Mouse (Mus musculus) midbrain, embryonic 13.5 days (tissue): Measurements from ENCODE around the gene Hist1h4d. TPM values are rescaled to one million over a fixed set of nuclear protein-coding genes. Genes with fewer than 3 reads are reported as not detected.

Experiments used
- ATAC-seq: fragments of 200-750 bp; cut with Nextera tagmentation; 2 replicates; pipeline ENCODE4 v1.8.0; 2017; ENCODE audit warnings: mild to moderate bottlenecking, moderate TSS enrichment, moderate library complexity
- H3K27ac ChIP-seq: fragments of 300-500 bp; sonication (generic); 2 replicates; pipeline ENCODE4 v1.5.1; 2015; ENCODE audit warnings: inconsistent platforms, mild to moderate bottlenecking, moderate library complexity
- H3K27me3 ChIP-seq: fragments of 300-500 bp; sonication (generic); 2 replicates; pipeline ENCODE4 v1.6.1; 2015; ENCODE audit warnings: mild to moderate bottlenecking, inconsistent platforms
- H3K36me3 ChIP-seq: fragments of 300-500 bp; sonication (generic); 2 replicates; pipeline ENCODE4 v1.6.1; 2015; ENCODE audit warnings: mild to moderate bottlenecking, inconsistent platforms
- H3K4me1 ChIP-seq: fragments of 300-500 bp; sonication (generic); replicated peaks from 2 replicates; pipeline ENCODE4 v1.6.1; 2015; ENCODE audit warnings: inconsistent platforms
- H3K4me2 ChIP-seq: fragments of 300-500 bp; sonication (generic); replicated peaks from 2 replicates; pipeline ENCODE4 v1.6.1; 2015; ENCODE audit warnings: moderate library complexity, mild to moderate bottlenecking, inconsistent platforms
- H3K4me3 ChIP-seq: fragments of 300-500 bp; sonication (generic); replicated peaks from 2 replicates; pipeline ENCODE4 v1.5.1; 2015; ENCODE audit warnings: mild to moderate bottlenecking, inconsistent platforms
- H3K9ac ChIP-seq: fragments of 300-500 bp; sonication (generic); replicated peaks from 2 replicates; pipeline ENCODE4 v1.6.1; 2015; ENCODE audit warnings: mild to moderate bottlenecking, inconsistent platforms
- H3K9me3 ChIP-seq: fragments of 300-500 bp; sonication (generic); 2 replicates; pipeline ENCODE4 v1.6.1; 2016; ENCODE audit warnings: mild to moderate bottlenecking, inconsistent platforms
- WGBS: fragments of 180-500 bp; shearing (Covaris S2); methylation state at CpG from one replicate; pipeline ENCODE4 v1.1.7; 2015; 5-methylcytosine and 5-hydroxymethylcytosine counted together
- polyA plus RNA-seq: library from polyadenylated mRNA; unstranded; fragments of >200 nt; fragmentation: Nextera tagmentation; extraction: Ambion mirVana; gene quantifications from 2 replicates; pipeline ENCODE4 v1.2.1, GENCODE M21; 2015

Hist1h4d gene
- polyA plus RNA-seq, 1 experiment from 2014 or later = 84.0 TPM

DNA sequence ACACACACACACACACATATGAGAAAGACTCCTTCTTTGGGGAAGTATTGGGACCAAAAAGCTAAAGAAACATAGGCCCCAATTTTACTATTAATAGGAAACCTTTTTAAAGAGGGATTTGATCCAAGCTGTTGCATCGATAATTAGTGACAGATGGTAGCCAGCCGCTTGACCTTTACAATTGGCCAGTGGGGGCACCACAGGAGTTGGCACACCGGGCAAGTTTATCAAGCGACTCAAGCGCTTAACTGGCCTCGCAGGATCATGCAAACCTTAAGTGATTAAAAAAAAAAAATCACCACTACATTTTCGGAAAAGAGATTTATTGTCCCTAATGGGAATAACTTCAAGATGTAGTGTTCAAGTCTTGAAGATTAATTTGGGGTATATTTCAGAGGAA lies 11.2 kb downstream of the Hist1h4d start:
- Histone ChIP-seq H3K27me3 (no peaks in the 10 kb centered on the region), H3K4me3 (no peak overlapping the region), H3K36me3 (no peaks in the 10 kb centered on the region), H3K9ac (no peak overlapping the region), H3K9me3 (no peaks in the 10 kb centered on the region; the same call in 1 of the 2 replicates), H3K27ac (no peak overlapping the region), H3K4me1 (no peaks in the 10 kb centered on the region), H3K4me2 (no peak overlapping the region)
- ATAC-seq = no peak
- WGBS = 89% methylated on average over 7 of the region's 7 CpGs

DNA sequence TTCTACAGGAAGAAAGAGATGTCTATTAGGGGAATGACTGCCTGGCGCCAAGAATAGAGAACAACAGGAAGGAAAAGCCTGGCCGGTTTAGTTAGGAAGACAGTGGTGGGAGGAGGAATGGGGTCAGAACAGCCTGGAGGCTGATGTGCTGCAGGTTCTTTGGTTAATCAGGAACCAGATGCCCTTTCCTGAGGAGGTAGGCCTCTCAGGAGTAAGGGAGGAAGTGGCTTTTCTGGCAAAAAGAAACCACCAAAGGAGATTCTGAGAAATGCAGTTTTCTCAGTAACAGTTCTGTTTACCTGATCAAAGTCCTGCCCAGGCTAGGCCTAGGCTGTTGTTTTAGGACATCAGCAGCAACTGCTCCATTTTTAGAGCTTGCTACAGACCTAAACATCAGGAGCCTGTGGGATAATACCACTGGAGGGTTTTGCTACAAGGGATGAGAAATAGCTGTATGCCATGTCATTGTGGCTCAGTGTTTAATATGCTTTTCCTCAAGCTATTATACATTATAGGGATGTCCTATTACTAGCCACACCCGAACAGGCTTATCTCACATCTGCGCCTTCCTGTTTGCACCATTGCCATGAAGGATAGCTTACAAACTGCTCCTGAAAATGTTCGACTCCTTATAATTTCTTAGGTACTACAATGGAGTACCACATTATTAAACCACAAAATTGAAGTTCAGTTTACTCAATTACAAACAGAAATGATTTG lies 11.8 kb downstream of the Hist1h4d start:
- Histone ChIP-seq H3K4me3 (no peak overlapping the region), H3K4me1 (no peaks in the 10 kb centered on the region), H3K9me3 (no peaks in the 10 kb centered on the region; the same call in 1 of the 2 replicates), H3K4me2 (no peak overlapping the region), H3K27ac (no peak overlapping the region), H3K36me3 (no peaks in the 10 kb centered on the region), H3K9ac (no peak overlapping the region), H3K27me3 (no peaks in the 10 kb centered on the region)
- ATAC-seq = no peak
- 87% methylated on average over 5 of the region's 5 CpGs for WGBS

DNA sequence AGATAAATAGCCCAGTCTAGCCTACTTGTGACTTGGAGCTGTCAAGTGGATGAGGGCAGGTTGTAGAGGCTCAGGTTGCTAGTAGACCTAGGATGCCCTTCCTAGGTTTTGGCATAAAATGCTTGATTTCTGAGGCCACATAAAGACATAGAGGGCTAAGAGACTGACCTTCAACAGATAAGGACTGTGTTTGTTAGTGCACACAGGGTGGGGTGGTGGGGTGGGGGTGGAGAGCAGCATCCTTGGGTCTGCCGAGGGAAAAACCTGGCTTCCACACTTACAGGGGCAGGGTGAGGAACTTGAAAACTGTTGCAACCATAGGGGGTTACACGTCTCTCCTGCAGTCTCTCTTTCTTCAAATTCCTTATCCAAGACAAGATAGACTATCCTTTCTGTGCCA lies 13.8 kb downstream of the Hist1h4d start:
- WGBS = 92% methylated on average over 2 of the region's 2 CpGs

DNA sequence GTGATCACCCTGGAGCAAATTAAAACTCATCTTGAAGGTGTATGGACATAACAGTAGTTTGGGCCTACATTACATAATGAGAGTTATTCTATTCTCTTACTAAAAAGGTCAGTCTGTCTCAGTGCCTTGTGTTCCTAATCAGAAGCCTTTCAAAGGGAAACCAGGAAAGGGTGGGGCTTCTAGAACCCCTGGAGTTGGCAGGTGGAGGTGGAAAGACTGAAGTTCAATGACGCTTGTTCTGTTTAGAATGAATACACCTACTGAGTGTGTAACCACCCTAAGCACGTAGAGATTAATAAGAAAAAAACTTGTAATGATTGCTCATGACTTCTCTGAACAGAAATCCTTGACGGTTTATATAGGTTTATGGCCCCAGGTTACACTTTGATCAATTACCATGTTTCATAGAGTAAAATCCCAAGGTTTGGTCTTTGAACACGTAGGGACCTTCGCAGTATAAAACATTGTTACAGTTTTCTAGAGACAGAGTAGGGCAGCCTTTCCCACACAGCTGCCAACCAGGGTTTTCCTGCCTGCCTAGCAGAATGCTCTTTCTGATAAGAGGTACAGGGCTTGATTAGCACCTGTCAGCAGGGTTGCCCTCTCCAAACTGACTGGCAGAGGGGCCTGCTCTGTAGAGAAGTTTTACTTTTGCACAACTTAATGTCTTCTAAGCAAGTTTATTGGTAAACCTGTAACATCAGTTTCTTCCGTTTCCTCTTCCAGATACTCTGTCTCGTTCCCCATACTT lies 14.4 kb downstream of the Hist1h4d start:
- H3K4me3 ChIP-seq = no peak overlapping the region
- H3K27me3 ChIP-seq = no peaks in the 10 kb centered on the region
- no peak overlapping the region for H3K4me2 ChIP-seq
- no peaks in the 10 kb centered on the region; the same call in 1 of the 2 replicates for H3K9me3 ChIP-seq
- no peaks in the 10 kb centered on the region for H3K36me3 ChIP-seq
- no peak overlapping the region for H3K9ac ChIP-seq
- WGBS = 85% methylated on average over 7 of the region's 7 CpGs
- H3K27ac ChIP-seq = no peak overlapping the region
- no peak for ATAC-seq
- no peaks in the 10 kb centered on the region for H3K4me1 ChIP-seq

More for the DNA sequence above, 13.8 kb downstream of the Hist1h4d start:
- Histone ChIP-seq H3K27ac (no peak overlapping the region), H3K4me1 (no peaks in the 10 kb centered on the region), H3K4me2 (no peak overlapping the region), H3K4me3 (no peak overlapping the region), H3K27me3 (no peaks in the 10 kb centered on the region), H3K9ac (no peak overlapping the region), H3K9me3 (no peaks in the 10 kb centered on the region; the same call in 1 of the 2 replicates), H3K36me3 (no peaks in the 10 kb centered on the region)
- no peak for ATAC-seq

DNA sequence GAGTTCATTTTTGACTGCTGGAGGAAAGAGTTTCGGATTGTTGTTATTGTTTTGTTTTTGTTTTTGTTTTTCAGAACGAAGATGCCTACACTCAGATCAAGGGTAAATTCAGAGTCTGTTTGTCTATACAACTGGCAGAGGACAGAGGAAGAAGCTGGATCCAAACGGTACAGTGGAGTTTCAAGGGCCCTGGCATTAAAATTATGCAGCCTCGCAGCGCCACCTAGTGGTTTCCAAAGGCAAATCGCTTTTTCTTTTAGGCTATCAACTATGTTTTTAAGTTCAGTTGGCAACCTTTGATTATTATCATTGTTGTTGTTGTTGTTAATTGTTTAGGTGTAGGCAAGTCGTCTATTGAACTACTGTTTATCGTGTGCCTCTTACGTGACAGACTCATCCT lies 16.6 kb downstream of the Hist1h4d start:
- Histone ChIP-seq H3K36me3 (no peaks in the 10 kb centered on the region), H3K4me1 (no peaks in the 10 kb centered on the region), H3K27me3 (no peaks in the 10 kb centered on the region), H3K4me2 (no peak overlapping the region), H3K27ac (no peak overlapping the region), H3K9me3 (no peaks in the 10 kb centered on the region), H3K9ac (no peak overlapping the region), H3K4me3 (no peak overlapping the region)
- WGBS = 8% methylated on average over 9 of the region's 9 CpGs
- ATAC-seq = no peak

DNA sequence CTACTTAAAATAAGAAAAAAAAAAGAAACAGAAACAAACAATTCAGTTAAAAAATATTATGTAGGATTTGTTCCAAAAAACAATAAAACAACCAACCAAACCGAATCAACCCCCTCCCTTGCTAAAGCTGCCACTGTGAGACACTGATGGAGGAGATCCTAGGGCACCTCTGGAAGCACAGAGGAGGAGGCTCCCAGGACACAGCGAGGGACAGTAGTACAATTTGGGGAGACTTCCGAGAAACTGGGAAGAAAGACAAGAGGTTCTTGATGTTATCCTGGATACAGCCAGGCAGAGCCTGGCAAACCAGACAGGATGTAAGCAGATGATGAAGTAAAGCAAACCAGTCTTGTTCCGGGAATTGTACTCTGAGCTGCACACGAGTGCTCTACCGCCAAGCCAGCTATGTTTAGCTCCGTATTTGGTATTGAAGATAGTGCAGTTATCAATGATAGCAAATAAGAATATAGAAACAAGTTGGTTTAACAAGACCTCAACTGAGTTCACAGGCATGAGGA lies 21.8 kb downstream of the Hist1h4d start:
- no peak for ATAC-seq
- H3K4me1 ChIP-seq = no peaks in the 10 kb centered on the region
- H3K4me3 ChIP-seq = no peak overlapping the region
- 87% methylated on average over 7 of the region's 7 CpGs for WGBS
- H3K27me3 ChIP-seq = no peaks in the 10 kb centered on the region
- H3K9me3 ChIP-seq = no peaks in the 10 kb centered on the region
- no peak overlapping the region for H3K9ac ChIP-seq
- no peak overlapping the region for H3K27ac ChIP-seq
- H3K4me2 ChIP-seq = no peak overlapping the region
- no peaks in the 10 kb centered on the region for H3K36me3 ChIP-seq

DNA sequence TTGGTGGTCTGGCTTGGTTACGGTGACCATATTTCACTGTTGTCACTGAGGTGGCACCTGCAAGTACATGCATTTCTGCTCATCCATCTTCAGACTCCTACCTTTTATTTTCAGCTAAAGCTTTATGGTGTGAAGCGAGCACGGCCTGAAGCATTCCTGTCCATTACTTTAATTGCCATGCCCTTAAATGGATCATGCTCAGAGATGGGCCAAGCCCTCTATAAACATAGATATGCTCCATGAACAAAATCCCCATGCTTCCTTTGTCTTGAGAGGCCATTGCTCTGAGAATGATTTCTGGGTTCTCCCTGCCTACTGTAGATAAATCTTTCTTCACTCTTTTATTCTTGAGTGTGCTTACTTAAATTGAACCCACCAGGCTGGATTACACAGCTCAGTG lies 23.1 kb downstream of the Hist1h4d start:
- Histone ChIP-seq H3K4me1 (no peaks in the 10 kb centered on the region), H3K4me3 (no peak overlapping the region), H3K9me3 (no peaks in the 10 kb centered on the region), H3K36me3 (no peaks in the 10 kb centered on the region), H3K9ac (no peak overlapping the region), H3K27me3 (no peaks in the 10 kb centered on the region), H3K4me2 (no peak overlapping the region), H3K27ac (no peak overlapping the region)
- WGBS = 94% methylated on average over 3 of the region's 3 CpGs
- no peak for ATAC-seq

DNA sequence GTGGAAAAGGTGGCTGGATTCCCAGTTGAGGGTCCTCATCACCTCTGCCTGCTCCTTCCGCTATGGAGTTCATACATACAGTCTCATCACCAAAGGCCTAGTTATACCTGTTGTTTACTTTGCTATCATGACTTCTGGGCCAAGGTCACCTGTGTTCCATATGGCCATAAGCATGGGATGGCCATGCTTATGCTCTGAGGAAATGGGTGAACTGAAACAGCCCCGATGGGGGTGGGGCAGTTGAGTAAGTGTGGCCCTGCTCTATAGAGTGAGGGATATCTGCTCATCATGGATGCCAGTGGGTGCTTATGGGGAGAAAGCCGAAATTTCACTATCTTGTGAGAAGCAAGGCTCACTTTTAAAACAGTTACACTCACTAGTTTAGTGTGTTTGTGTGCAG lies 23.7 kb downstream of the Hist1h4d start:
- Histone ChIP-seq H3K27ac (no peak overlapping the region), H3K4me1 (no peaks in the 10 kb centered on the region), H3K9ac (no peak overlapping the region), H3K4me3 (no peak overlapping the region), H3K9me3 (no peaks in the 10 kb centered on the region), H3K27me3 (no peaks in the 10 kb centered on the region), H3K36me3 (no peaks in the 10 kb centered on the region), H3K4me2 (no peak overlapping the region)
- 96% methylated on average over 3 of the region's 3 CpGs for WGBS
- no peak for ATAC-seq

DNA sequence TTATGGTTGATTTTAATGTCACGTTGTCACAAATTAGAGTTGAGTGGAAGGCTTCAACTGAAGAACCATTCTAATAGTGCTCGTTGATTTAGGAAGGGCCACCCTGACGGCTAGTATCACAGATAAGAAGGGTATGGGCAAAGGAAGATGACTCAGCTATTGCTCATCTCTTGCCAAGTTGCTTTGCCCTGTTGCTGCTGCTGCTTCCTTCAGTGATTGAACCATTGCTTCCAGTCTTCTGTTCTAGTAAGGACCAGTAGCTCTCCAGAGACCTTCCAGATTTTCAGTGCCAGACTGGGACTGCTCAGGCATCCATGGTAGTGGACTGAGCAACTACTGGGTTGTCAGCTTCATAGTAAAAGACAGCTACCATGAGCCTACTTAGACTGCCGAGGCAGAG lies 27.8 kb downstream of the Hist1h4d start:
- H3K36me3 ChIP-seq = no peaks in the 10 kb centered on the region
- no peaks in the 10 kb centered on the region for H3K27me3 ChIP-seq
- no peak overlapping the region for H3K4me2 ChIP-seq
- ATAC-seq = no peak
- no peak overlapping the region for H3K9ac ChIP-seq
- no peaks in the 10 kb centered on the region for H3K9me3 ChIP-seq
- H3K27ac ChIP-seq = no peak overlapping the region
- 87% methylated on average over 4 of the region's 4 CpGs for WGBS
- no peaks in the 10 kb centered on the region for H3K4me1 ChIP-seq
- H3K4me3 ChIP-seq = no peak overlapping the region

DNA sequence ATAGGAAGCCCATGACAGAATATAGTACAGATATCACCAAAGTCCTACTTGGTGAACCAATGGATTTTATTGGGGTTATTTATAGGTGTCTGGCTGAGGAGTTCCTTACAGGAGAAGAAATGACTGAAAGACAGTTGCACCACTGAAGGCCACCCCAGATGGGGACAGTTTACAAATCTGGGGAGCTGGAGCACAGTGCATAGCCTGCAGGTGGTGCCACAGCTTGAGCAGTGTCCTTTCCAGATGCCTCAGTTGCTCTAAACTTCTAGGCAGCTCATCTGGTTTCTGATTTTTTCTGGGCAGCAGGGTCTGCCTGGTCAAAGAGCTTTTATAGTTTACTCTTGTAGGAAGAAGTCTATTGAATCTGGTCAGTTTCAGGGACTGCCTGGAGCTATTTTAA lies 28.4 kb downstream of the Hist1h4d start:
- no peaks in the 10 kb centered on the region for H3K9me3 ChIP-seq
- ATAC-seq = no peak
- H3K27ac ChIP-seq = no peak overlapping the region
- H3K36me3 ChIP-seq = no peaks in the 10 kb centered on the region
- H3K9ac ChIP-seq = no peak overlapping the region
- H3K27me3 ChIP-seq = no peaks in the 10 kb centered on the region
- H3K4me3 ChIP-seq = no peak overlapping the region
- H3K4me1 ChIP-seq = no peaks in the 10 kb centered on the region
- no peak overlapping the region for H3K4me2 ChIP-seq

DNA sequence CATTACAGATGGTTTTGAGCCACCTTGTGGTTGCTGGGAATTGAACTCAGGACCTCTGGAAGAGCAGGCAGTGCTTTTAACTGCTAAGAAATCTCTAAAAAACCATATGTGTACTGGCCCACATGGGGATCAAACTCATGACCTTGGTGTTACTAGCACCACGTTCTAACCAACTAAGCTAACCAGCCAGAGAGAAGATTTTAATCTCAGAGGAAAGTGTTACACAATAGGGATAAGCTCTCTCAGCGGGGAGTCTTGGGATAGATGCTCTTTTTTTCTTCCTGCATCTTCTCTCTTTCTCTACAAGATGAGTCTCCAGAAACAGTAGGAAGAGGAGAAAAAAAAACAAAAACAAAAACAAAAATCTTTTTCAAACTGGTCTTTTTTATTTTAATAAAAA lies 29.0 kb downstream of the Hist1h4d start:
- Histone ChIP-seq H3K9ac (no peak overlapping the region), H3K4me3 (no peak overlapping the region), H3K27me3 (no peaks in the 10 kb centered on the region), H3K4me1 (no peaks in the 10 kb centered on the region), H3K9me3 (no peaks in the 10 kb centered on the region), H3K36me3 (no peaks in the 10 kb centered on the region), H3K27ac (no peak overlapping the region), H3K4me2 (no peak overlapping the region)
- no peak for ATAC-seq
- WGBS = 56% methylated on average over 2 of the region's 2 CpGs

DNA sequence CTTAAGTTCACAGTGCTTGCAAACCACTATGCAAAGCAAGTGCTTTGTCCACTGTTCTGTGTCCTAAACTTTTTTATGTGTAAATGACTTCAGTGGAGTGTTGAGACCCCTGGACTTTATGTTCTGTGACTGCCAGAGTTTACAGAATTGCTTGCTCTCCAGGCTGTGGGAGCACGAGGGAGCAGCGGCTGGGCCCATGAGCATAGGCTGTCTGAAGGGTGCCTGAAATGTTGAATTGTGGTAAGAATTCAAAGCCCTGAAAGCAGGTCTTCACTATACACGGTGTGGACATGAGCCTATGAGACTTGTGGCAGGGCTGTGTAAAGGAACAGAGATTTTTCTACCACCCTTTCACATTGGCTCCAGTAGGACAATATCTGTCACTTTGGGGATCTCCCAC lies 30.2 kb downstream of the Hist1h4d start:
- 92% methylated on average over 3 of the region's 3 CpGs for WGBS
- H3K36me3 ChIP-seq = no peaks in the 10 kb centered on the region
- H3K4me3 ChIP-seq = no peak overlapping the region
- H3K4me1 ChIP-seq = no peaks in the 10 kb centered on the region
- no peak overlapping the region for H3K9ac ChIP-seq
- H3K27ac ChIP-seq = no peak overlapping the region
- H3K9me3 ChIP-seq = no peaks in the 10 kb centered on the region
- H3K27me3 ChIP-seq = no peaks in the 10 kb centered on the region
- ATAC-seq = no peak
- H3K4me2 ChIP-seq = no peak overlapping the region
